Mouse (Mus musculus): ENCODE measurements around the gene Golgb1.

GRCm38 (mm10) chr16:36875276-36875851 lies 424 bp downstream of the Golgb1 start:
- TF ChIP-seq CTCF (IDR thresholded peaks at IDR 0.05; ENCODE audit: low read depth) (no peak), EP300 (IDR thresholded peaks at IDR 0.05; ENCODE audit: low read depth) (no peak)

All from heart, postnatal 0 days (tissue).